ENCODE assay signal across 24 mouse cellular contexts in the genomic region with DNA sequence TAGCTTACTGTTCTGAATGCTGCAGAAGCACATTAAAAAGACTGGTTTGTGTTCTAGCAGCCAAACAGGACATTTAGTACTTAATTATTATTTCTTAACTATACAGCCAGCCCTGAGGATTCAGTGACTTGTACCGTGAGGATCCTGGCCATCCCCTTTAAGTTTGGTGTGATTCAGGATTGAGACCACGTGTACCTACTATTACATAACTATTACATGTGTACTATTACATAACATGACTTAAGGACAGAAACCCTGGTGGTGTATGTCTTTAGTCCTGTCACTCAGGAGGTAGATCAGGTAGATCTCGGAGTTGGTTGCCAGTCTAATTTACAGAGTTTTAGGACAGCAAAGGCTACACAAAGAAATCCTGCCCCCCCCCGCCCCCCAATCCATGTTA. TPM values are rescaled to one million over a fixed set of nuclear protein-coding genes. Genes with fewer than 3 reads are reported as not detected.
A peak's percentile ranks its signal among the peaks of the same experiment; 100 is the strongest.
DNase-seq lines count a peak whose midpoint lies in the region; ATAC-seq and TF ChIP-seq lines count a peak whose summit lies in the region.
"Had no signal": no experiment of that assay in that cellular context is flagged by ENCODE, and none has a peak within 500 bp of the region (broad histone marks: within the 10 kb centered on the region; RNA-seq: fewer than 3 reads in every experiment).

No protein-coding gene starts in this region.

- peak overlapping the region; percentile 18; the same call in 1 of the 2 replicates for H3K27ac ChIP-seq in layer of hippocampus, adult 2 months
- H3K27ac ChIP-seq in ES-E14 (ENCODE audit: insufficient read depth, low read depth, low read length, poor library complexity, severe bottlenecking): no peak overlapping the region
- H3K27ac ChIP-seq: forebrain, embryonic 10.5 days; forebrain, embryonic 13.5 days; heart, adult 2 months; heart, embryonic 10.5 days; heart, embryonic 13.5 days; hindbrain, embryonic 14.5 days; hindbrain, postnatal 0 days had no signal

- no peaks in the 10 kb centered on the region for H3K9me3 ChIP-seq in ES-E14 (ENCODE audit: control insufficient read depth, insufficient read depth, low read depth, low read length)
- H3K9me3 ChIP-seq: forebrain, embryonic 10.5 days; forebrain, embryonic 13.5 days; heart, embryonic 10.5 days; heart, embryonic 13.5 days had no signal

- ATAC-seq in frontal cortex, adult (ENCODE audit: low TSS enrichment): peak; percentile 64
- peak; percentile 39; the same call in 1 of the 2 replicates for ATAC-seq in megakaryocyte progenitor cell, adult 5-6 weeks (replicated peaks; ENCODE audit: poor library complexity)
- ATAC-seq: activated CD4-positive, CD25-positive, alpha-beta regulatory T cell, adult 4 months; forebrain, embryonic 13.5 days; forebrain, embryonic 16.5 days; hindbrain, postnatal 0 days had no signal

- peaks cover 16% of the 10 kb centered on the region for H3K36me3 ChIP-seq in ES-E14 (ENCODE audit: control insufficient read depth, insufficient read depth, low read length, poor library complexity, severe bottlenecking)

- in situ Hi-C loops in ES-E14 (cut with MboI; ENCODE audit: low sequenced_read_pairs in 2 of 2, unreplicated experiment in 2 of 2): no loop called here

- peak overlapping the region; percentile 11; the same call in 1 of the 2 replicates for H3K9ac ChIP-seq in ES-E14 (ENCODE audit: insufficient read depth, low read depth, low read length, poor library complexity, severe bottlenecking)
- H3K9ac ChIP-seq: forebrain, embryonic 13.5 days; heart, embryonic 13.5 days; hindbrain, embryonic 14.5 days had no signal

- DNase-seq in frontal cortex, postnatal 14 days (ENCODE audit: low spot score in 2 of 2): no peak
- DNase-seq in layer of hippocampus, adult 2 months (ENCODE audit: low spot score in 2 of 2): no peak
- no peak for DNase-seq in layer of hippocampus, adult 9-10 months (ENCODE audit: low spot score)
- DNase-seq in ES-E14 (ENCODE audit: low read depth, low spot score): no peak
- no peak for DNase-seq in B cell, adult 2 months
- DNase-seq: adrenal gland, adult 8-10 months; adrenal gland, postnatal 25 days; cerebellum, adult 18-20 months; cerebellum, adult 9-10 months; cerebellum, postnatal 14 days; gastrocnemius, postnatal 25 days; heart, adult 2 months; heart, postnatal 14 days; heart, postnatal 4 days had no signal

- H3K4me3 ChIP-seq in layer of hippocampus, adult 2 months: no peak overlapping the region
- no peak overlapping the region for H3K4me3 ChIP-seq in ES-E14 (ENCODE audit: insufficient read depth in 1 of 2, low read depth in 1 of 2, low read length in 2 of 2, poor library complexity in 1 of 2, severe bottlenecking in 1 of 2)
- H3K4me3 ChIP-seq: forebrain, embryonic 10.5 days; forebrain, embryonic 13.5 days; heart, adult 2 months; heart, embryonic 10.5 days; heart, embryonic 13.5 days had no signal

- TF ChIP-seq CTCF in layer of hippocampus, adult 2 months (conservative IDR thresholded peaks at IDR 0.05): no peak

- H3K4me1 ChIP-seq in ES-E14 (ENCODE audit: control insufficient read depth in 2 of 2, insufficient read depth in 2 of 2, low read length in 2 of 2, poor library complexity in 1 of 2): peaks cover 6 to 20% of the 10 kb centered on the region in 2 experiments
- H3K4me1 ChIP-seq: forebrain, embryonic 13.5 days; heart, embryonic 10.5 days; heart, embryonic 13.5 days had no signal

TF ChIP-seq in ES-E14, 5 proteins besides CTCF, POLR2A, EP300 and RAD21:
- no peak for TF ChIP-seq CHD2 (IDR thresholded peaks at IDR 0.05; ENCODE audit: low read depth, low read length)
- no peak for TF ChIP-seq ZC3H11A (IDR thresholded peaks at IDR 0.05; ENCODE audit: borderline replicate concordance, low read depth, low read length)
- no peak for TF ChIP-seq ZNF384 (IDR thresholded peaks at IDR 0.05; ENCODE audit: low read depth, low read length)
- no peak for TF ChIP-seq HCFC1 (IDR thresholded peaks at IDR 0.05; ENCODE audit: borderline replicate concordance, insufficient read depth, low read length)
- TF ChIP-seq MAFK (IDR thresholded peaks at IDR 0.05; ENCODE audit: insufficient read depth, low read depth, low read length): no peak

RNA-seq across cellular contexts. Expression of gene Snapc3, which starts 23.5 kb away (rescaled TPM):
- total RNA-seq in layer of hippocampus, adult 2 months (2021): 10 to 100 TPM; 37.0 to 39.7 TPM
- 41.9 and 47.8 TPM in 2 replicates for total RNA-seq in ES-E14 (2012; rRNA removed)
- total RNA-seq in megakaryocyte progenitor cell, adult 5-6 weeks (2015): 16.3 and 23.8 TPM in 2 replicates
- 33.6 and 35.0 TPM in 2 replicates for total RNA-seq in megakaryocyte progenitor cell, adult 5-6 weeks (2017)

RNA-seq across cellular contexts. Expression of gene Psip1, which starts 45.2 kb away (rescaled TPM):
- total RNA-seq in layer of hippocampus, adult 2 months (2021): 100 to 1,000 TPM; 215 to 218 TPM
- total RNA-seq in ES-E14 (2012; rRNA removed): 86.0 and 90.5 TPM in 2 replicates
- 154 and 173 TPM in 2 replicates for total RNA-seq in megakaryocyte progenitor cell, adult 5-6 weeks (2015)
- 158 and 198 TPM in 2 replicates for total RNA-seq in megakaryocyte progenitor cell, adult 5-6 weeks (2017)
